Mouse (Mus musculus) spleen, adult 12 weeks (tissue): Measurements from ENCODE around the gene Gimap8.
"Not testable (repeated sequence)": the region's sequence is repeated elsewhere in the genome, so short reads cannot be mapped to it uniquely, and the experiment has no call there.

ENCODE experiments used
- DNase-seq: peaks from one replicate; pipeline ENCODE4 v3.0.0; 2022; ENCODE audit warnings: low spot score

Gimap8 gene

GRCm38 (mm10) chr6:48646995-48647394 is at the start of gene Gimap8:
TSS of gene Gimap8 (plus strand) at chr6:48647234.
- peak; percentile 68 for DNase-seq

DNA sequence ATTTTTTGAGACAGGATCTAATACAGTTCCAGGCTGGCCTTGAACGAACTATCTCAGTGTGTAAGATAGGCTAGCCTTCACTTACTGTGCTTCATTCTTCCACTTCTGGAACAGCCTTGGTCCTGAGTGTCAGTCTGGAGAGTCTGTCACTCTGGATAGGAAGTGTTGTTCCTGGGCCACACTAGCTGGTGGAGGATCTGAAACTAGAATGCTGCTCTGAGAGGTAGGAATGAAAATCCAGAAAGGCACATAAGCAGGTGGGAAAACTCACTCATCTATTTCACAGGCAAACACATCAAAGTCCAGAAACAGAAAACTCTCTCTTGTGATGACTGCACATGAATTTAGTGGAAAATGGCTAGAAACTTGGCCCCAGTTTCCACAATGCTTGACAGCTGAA is 46.4 kb upstream of the Gimap8 start:
- no peak for DNase-seq

GRCm38 (mm10) chr6:48601271-48602079 is 45.6 kb upstream of the Gimap8 start, which contains the start of gene Zfp775:
TSS of gene Zfp775 (plus strand) at chr6:48602063.
- DNase-seq = peak; percentile 84

DNA sequence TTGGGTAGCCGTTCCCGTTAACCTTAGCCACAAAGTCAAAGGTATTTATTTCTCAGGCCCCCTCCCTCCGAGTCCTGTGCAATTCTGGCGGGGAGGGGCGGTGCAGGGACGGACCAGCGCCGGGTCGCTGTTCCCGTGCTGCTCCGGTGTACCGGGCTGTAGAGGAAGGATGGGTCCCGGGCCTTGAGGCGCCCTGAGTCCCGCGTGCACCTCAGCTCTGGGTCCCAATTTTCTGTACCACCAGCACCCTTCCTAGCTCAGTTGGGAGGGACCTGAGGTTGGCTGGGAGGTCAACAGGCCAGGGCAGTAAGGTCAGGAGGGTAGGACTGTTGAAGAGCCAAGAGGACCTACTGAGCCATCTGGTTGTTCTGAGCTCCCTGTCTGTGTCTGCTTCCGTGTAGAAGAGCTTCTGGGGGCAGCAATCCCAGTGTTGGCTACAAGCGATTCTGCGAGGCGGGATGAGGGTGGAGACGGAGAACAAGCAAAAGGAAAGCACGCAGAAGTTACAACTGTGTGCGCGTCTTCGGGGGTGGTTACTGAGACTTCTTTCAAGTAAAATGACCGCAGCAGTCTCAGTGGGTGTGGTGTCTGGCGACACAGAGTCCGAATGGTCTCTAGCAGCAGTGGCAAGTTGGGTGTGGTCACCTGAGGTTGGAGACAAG is 44.8 kb upstream of the Gimap8 start:
- DNase-seq = no peak

DNA sequence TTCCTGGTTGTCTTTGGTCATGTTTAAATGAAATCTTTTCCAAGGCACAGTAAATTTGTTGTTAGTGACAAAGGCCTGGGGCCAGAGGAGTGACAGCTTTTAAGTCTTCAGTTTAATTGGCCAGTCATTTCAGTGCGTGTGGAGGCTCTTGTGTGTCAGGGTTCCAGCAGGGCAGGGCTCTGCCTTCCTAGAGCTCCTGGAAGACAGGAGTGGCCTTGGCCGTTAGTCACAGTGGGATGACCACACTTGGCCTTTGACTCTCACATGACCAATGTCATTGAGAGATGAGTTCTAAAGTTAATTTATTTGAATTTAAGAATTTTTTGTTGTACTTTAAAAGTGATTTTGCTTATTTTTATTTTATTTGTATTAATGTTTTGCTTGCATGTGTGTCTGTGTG is 38.9 kb upstream of the Gimap8 start:
- no peak for DNase-seq

DNA sequence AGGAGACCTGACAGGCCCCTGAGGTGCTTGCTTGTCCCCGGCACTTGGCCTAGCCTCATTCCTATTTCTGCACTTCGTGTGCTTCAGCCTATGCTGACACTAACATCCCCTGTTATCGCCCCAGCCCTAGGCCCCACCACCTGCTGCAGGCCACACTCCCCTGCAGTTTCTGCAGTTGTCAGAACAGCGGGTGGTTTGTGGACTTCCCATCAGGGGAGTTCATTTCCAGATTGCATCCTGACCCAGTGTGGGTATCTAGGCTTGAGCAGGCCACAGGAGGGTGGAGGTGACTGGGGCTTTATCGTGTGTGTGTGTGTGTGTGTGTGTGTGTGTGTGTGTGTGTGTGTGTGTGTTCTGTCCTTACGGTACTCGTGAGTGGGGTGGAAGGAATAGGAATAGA is 37.5 kb upstream of the Gimap8 start:
- DNase-seq = no peak

DNA sequence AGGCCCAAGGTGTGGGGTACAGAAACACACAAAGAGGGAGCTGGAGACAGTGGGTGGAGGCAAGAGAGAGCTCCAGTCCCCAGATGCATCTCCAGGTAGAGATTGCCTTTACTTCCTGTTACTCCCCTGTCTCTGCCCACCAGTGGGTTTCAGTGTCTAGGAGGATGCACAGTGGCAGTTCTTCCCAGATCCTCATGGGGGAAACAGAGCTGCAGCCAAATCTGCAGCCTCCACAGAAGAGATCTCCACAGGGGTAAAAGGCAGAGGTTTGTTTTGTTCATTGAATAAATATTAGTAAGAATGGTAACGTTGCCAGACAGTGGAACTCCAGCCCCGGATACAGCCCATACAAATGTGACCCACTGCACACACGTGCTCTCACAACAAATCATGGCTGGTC is 36.4 kb upstream of the Gimap8 start:
- DNase-seq = no peak

DNA sequence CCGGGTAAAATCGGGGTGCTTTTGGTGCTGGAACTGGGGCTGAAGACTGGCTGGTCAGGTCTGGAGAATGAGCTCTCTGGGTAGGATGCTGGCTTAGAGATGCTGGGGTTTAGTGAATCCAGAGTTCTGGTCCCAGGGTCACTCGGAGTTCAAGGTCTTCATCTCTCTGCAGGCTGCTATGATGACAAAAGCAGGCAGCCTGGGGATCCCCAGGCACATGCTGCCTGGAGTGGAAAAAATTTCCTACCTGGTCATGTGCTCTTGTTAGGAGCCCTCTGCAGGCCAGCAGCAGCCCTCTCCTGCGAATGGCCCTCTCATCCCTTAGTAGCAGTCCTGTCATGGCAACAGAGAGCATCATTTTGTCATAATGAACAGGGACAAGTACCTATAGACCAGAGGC is 33.6 kb upstream of the Gimap8 start:
- DNase-seq = no peak

DNA sequence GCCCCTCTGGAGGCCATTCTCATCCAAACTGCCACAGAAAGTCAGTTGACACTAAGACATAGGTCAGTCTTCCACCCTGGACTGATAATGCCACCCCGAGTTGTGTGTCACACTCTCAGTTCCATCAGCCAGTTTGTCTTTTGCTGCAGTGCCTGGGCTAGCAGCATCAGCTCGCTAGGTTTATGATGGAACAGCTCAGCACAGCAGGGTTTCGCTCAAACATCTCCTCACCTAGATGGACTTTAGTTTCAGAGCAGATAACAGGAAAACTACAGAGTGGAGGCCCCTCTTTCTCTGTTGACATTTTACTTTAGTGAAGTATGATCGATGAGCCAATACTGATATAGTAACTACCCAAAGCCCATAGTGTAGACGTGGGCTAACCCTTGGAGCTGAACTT is 32.3 kb upstream of the Gimap8 start:
- no peak for DNase-seq

DNA sequence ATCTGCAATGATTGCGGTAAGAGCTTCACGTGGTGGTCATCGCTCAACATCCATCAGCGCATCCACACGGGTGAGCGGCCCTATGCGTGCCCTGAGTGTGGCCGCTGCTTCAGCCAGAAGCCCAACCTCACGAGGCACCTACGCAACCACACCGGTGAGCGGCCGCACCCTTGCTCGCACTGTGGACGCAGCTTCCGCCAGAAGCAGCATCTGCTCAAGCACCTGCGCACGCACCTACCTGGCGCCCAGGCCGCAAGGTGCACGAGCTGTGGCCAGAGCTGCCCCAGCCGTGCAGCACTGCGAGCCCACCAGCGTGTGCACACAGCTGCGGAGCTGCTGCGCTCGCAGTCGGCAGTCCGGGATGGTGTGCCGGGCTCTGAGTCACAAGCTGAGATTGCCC is 27.0 kb upstream of the Gimap8 start:
- no peak for DNase-seq

DNA sequence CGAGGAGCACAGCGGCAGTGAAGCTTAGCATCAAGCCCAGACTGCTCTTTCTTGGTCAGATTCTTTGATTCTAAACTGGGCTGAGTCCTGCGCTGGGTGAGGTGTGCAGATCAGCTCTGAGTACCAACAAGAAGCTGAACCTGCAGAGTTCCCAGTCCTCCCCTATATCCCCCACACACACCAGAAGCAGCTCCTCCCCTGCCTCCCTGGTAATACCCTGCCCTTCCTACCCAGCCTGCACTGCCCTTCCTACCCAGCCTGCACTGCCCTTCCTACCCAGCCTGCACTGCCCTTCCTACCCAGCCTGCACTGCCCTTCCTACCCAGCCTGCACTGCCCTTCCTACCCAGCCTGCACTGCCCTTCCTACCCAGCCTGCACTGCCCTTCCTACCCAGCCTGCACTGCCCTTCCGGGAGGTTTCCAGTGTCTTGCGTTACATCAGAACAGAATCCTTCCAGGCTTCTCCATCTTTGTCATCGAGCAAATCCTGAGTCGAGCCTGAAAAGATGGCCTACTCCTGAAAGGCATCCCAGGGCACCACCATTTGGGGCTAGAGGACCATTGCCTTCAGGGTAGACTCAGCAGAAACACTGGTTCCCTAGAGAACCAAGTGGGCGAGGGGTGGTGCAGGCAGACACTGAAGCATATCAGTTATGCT is 24.7 kb upstream of the Gimap8 start:
- not testable (repeated sequence) for DNase-seq

GRCm38 (mm10) chr6:48623460-48623859 is 23.6 kb upstream of the Gimap8 start:
- no peak for DNase-seq

DNA sequence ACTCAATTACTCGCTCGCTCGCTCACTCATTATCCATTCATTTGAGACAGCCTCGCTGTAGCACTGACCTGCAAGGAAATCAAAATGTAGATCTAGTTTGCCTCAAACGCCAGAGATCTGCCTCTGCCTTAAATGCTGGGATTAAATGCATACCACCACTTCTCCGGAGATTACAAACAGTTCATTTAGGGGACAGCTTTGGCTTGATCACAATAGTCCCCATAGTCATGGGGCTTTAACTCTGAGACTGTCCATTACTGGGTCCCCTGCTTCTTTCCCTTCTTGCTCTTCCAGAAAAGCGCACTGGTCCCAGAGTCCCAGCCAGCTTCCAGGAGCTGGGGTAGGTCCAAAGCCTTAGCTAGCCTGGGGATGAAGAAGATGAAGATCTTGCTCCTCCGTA is 20.6 kb upstream of the Gimap8 start, which contains the start of gene AI854703:
Gene AI854703 (plus strand): TSS at position 301 of the 400 bp plus-strand sequence.
- no peak for DNase-seq

GRCm38 (mm10) chr6:48626984-48627383 is 20.1 kb upstream of the Gimap8 start:
- DNase-seq = no peak

DNA sequence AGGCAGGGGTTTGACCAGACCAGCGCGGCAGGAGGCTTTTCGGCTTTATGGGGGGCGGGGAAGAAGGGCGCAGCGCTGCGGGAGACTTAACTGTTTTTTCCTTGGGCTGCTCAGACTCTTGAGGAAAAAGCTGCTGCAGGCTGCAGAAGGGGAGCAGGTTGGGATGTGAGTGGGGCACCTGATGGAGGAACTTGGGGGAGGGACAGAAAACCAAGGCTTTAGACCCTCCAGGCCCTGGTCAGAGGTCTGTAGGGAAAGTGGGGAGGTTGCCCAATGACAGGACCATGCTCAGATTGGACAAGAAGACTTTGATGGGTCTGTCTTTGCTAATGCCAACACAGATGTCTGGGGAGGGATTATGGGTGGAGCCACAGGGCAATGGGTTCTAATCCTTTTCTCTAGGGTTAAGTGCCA is 19.5 kb upstream of the Gimap8 start:
- DNase-seq = no peak

DNA sequence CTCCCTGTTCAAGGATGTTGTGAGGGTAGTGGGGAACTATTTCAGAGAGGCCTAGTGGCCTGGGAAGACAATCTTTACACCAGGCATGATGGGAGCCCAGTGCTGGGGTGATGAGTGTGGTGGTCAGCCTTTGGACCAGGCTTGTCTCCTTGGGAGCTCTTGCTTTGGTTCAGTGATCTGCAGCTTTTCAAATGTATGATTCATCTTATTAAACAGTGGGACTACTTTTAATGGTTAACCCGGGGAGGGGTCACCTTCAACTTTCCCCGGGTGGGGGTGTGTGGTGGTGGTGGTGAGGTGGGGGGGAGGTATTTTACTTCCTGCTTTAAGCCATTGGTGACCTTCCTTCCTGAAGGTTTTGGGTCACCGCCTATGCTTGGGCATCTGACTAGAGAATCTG is 18.7 kb upstream of the Gimap8 start:
- DNase-seq = no peak

DNA sequence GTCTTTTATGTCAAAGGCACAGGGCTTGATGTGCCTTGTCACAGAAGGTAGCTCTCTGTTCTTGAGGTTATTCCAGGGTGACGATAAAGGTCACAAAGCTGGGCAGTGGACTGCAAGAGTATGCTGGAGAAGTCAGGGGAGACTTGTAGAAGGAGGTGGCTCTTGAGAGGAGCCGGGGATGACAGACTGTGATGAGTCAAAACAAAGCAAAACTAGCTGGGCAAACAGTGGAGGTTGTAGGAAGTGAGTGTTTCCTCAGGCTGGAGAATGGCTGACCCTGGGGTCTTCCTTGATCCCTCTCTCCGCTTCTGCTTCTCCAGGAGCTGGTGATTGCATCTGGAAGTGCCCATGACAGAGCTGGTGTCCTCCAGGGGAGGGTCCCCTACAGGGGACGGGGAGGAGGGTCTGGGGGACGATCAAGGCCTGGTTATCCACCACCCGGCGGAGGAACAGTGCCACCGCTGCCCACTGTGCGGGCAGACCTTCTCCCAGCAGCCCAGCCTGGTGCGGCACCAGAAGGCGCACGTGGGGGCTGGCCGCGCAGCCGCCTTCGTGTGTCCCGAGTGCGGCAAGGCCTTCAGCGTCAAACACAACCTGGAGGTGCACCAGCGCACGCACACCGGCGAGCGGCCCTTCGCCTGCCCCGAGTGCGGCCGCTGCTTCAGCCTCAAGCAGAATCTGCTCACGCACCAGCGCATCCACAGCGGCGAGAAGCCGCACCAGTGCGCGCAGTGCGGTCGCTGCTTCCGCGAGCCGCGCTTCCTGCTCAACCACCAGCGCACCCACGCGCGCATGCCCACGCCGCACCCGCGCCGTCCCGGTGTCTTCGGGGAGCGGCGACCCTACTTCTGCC is 18.0 kb upstream of the Gimap8 start:
- no peak for DNase-seq

DNA sequence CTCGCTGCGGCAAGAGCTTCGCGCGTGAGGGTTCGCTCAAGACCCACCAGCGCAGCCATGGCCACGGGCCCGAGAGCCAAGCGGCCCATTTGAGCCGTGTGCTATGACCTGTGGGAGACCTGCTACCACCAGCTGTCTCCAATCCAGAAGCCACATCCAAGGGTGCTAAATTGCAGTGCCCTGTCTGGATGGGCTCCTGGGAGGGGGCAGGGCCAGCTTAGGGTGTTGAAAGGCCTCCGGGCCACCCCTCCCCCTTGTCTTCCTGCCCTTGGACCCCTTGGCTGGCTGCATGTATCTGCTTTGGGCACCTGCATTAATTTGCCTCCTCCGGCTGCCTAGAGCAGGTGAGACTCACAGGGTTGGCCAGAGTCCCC is 17.4 kb upstream of the Gimap8 start:
- DNase-seq = no peak

DNA sequence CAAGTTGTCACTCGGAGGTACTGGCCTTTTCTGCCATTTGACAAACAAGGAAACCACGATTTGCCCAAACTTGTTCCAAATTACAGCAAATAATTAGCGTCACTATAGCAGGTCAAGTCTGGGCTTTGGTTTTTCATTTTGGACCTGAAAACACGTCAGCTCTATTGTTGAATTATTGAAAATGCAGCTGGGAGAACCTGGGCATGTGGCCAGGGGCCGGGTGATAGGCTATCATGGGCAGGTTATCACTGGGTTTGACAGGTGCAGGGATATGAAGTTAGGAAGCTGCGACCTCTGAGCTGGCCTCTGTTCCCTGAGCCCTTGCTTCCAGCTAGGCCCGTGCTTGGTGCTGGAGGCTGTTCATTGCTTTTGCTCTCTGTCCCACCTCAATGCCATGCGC is 16.2 kb upstream of the Gimap8 start:
- no peak for DNase-seq

- DNase-seq = no peak
Measured at GRCm38 (mm10) chr6:48635105-48635504, 11.9 kb upstream of the Gimap8 start.

GRCm38 (mm10) chr6:48636515-48636914 is 10.5 kb upstream of the Gimap8 start:
- DNase-seq = no peak
